Mouse (Mus musculus): ENCODE measurements around the gene Ccl27a. TPM values are rescaled to one million over a fixed set of nuclear protein-coding genes. Genes with fewer than 3 reads are reported as not detected.

Ccl27a gene
- polyA plus RNA-seq, 1 experiment from 2014 or later = 30.0 TPM

DNA sequence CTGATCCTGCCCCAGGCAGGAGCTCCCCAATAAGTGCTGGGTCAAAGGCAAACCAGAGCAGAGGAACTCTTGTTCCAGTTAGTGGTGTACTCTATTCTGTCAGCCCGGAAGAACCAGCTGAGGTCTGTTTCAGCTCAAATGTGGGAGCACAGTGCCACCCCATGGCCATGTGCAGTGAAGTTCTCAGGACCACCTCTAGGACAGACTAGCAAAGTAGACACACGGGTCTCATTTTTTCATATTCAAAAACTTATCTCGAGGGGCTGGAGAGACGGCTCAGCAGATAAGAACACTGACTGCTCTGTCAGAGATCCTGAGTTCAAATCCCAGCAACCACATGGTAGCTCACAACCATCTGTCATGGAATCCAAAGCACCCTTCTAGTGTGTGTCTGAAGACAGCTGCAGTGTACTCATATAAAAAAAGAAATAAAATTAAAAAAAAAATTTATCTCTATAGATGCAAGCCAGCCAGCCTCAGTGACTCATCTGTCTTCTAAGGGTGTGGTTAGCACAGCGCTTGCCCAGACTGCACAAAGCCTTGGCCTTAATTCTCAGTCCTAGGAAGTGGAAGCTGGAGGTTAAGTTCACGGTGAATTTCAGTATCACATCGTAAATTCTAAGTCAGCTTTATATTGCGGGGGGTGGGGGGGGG lies 36.3 kb downstream of the Ccl27a start:
- DNase-seq (peak; percentile 88), ATAC-seq (ENCODE audit: insufficient read depth) (0 out of 2 replicates have a peak, but pooled peaks have one; percentile 45)
- H3K27me3 ChIP-seq (ENCODE audit: insufficient read depth, low read length) = peaks cover 10% of the 10 kb centered on the region; the same call in 1 of the 2 replicates
- H3K4me1 ChIP-seq (ENCODE audit: insufficient read depth) = no peaks in the 10 kb centered on the region
- H3K9me3 ChIP-seq (ENCODE audit: low read depth, low read length) = no peaks in the 10 kb centered on the region
- WGBS = 32% methylated on average over 8 of the region's 8 CpGs
- peaks cover 15% of the 10 kb centered on the region for H3K36me3 ChIP-seq (ENCODE audit: insufficient read depth)
- no peak overlapping the region for H3K27ac ChIP-seq (ENCODE audit: low read depth)
- no peak overlapping the region for H3K4me2 ChIP-seq
- H3K4me3 ChIP-seq (ENCODE audit: low read depth, low read length) = no peak overlapping the region
- no peak overlapping the region for H3K9ac ChIP-seq
- TF ChIP-seq CTCF (IDR thresholded peaks at IDR 0.05; ENCODE audit: low read depth) = peak; percentile 88

DNA sequence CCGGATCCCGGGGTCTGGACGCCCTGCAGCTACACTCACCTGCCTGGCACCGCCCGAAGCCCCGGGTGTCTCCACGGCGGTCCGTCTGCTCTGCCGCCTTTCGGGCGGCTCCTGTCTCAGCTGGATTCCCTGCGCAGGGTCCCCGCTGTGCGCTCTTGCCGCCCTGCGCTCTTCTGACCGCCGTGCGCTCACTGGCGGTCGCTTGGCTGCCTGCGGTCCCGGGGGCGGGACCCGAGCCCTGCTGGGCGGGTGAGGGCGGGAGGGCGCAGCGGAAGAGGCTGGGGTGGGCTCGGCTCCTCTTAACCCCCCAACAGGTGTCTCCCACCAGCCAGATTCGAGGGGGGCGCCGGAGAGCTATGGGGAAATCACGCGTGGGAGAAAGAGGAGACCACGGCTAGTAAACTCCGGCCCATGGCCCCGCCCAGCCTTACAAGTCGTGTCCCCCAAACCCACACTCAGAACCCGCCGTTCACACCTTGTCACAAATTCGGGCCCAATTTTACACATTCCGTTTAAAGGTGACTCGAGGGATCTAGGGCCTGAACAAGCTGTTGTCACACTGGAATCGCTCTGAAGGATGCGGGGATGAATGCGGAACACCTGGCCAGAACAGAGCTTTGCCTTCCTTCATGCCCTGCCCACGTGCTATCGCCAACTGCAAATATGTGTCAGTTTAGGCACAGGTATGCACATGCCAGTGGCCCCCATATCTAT lies 42.8 kb downstream of the Ccl27a start, which contains the start of gene Arid3c:
Gene Arid3c, minus strand, starts transcription at position 91 of the 714 bp plus-strand sequence.
- H3K27ac ChIP-seq (ENCODE audit: low read depth) = no peak within 1 kb of the TSS
- ATAC-seq (ENCODE audit: insufficient read depth) (peak; percentile 38; the same call in 1 of the 2 replicates), DNase-seq (peak; percentile 54)
- H3K36me3 ChIP-seq (ENCODE audit: insufficient read depth) = no peaks in the 10 kb centered on the region
- no peak for TF ChIP-seq CTCF (IDR thresholded peaks at IDR 0.05; ENCODE audit: low read depth)
- H3K27me3 ChIP-seq (ENCODE audit: insufficient read depth, low read length) = peaks cover 67% of the 10 kb centered on the region
- H3K9ac ChIP-seq = no peak within 1 kb of the TSS; the same call in 1 of the 2 replicates
- H3K4me2 ChIP-seq = peak within 1 kb of the TSS; percentile 62
- no peaks in the 10 kb centered on the region for H3K9me3 ChIP-seq (ENCODE audit: low read depth, low read length)
- peak within 1 kb of the TSS; percentile 34 for H3K4me3 ChIP-seq (ENCODE audit: low read depth, low read length)
- no peaks in the 10 kb centered on the region for H3K4me1 ChIP-seq (ENCODE audit: insufficient read depth)
- WGBS = 1% methylated on average over 50 of the region's 50 CpGs

DNA sequence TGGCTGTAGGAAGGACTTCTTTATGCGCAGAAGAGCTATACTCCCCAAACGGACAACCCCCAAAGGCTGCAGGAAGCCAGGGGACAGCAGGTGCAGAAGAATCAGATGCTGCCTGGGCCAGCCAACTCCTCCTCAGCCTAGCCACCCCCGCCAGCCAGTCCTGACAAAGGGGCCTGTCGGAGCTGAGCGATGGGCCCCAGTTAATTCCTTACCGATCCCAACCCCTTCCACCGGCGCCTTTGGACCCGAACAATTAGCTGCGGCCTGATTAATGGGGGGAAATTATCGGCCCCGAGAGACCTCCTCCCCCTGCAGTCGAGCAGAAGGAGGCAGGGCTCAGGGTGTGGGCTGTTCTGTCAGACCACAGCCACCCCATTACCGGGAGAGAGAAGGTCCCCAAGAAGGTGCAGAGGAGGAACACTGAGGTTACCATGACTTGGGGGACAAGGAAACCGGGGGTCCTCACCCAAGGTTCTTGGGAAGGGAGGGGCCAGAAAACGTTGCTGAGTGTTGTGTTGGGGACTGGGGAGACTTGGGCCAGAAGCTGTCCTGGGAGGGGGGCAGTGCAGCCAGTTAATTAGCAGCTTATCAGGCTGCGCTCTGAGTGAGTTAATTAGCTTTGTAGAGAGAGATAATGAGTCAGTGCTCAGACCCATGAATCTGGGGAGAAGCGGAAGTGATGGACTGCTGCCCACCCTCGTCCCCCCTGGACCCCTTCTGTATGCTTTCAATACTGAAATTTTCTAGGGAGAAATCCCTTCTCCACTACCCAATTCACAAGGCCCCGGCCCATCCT lies 47.0 kb downstream of the Ccl27a start:
- H3K4me1 ChIP-seq (ENCODE audit: insufficient read depth) = no peaks in the 10 kb centered on the region
- 19% methylated on average over 20 of the region's 20 CpGs for WGBS
- no peak overlapping the region for H3K4me3 ChIP-seq (ENCODE audit: low read depth, low read length)
- H3K36me3 ChIP-seq (ENCODE audit: insufficient read depth) = no peaks in the 10 kb centered on the region
- no peak overlapping the region for H3K27ac ChIP-seq (ENCODE audit: low read depth)
- no peaks in the 10 kb centered on the region for H3K9me3 ChIP-seq (ENCODE audit: low read depth, low read length)
- H3K4me2 ChIP-seq = no peak overlapping the region
- TF ChIP-seq CTCF (IDR thresholded peaks at IDR 0.05; ENCODE audit: low read depth) = no peak
- no peak for ATAC-seq (ENCODE audit: insufficient read depth)
- H3K9ac ChIP-seq = no peak overlapping the region
- DNase-seq = no peak
- H3K27me3 ChIP-seq (ENCODE audit: insufficient read depth, low read length) = peaks cover 78% of the 10 kb centered on the region

DNA sequence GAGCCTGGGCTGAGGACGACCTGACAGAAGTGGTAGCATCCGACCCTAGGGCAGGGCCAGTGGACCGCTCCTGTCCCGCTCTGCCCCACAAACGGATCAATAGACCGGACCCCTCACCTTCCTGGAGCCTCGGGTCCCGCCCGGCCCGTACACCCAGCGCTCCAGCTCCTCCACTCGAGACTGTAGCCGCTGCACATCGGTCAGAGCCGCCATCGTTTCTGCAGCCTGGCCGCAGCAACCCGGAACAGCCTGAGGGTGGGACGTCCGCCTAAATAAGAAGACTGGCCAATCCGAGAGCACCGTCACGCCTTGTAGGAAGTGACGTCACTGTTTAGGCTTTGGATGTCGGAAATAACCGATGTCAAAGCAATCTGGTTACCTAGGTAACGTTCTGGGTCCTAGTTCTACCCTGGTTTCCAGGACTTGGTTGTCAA lies 51.1 kb downstream of the Ccl27a start, which contains the start of gene Dctn3:
Gene Dctn3, minus strand, starts transcription at position 253 of the 434 bp plus-strand sequence.
- Histone ChIP-seq H3K4me2 (peak within 1 kb of the TSS; percentile 89), H3K4me1 (ENCODE audit: insufficient read depth) (no peaks in the 10 kb centered on the region), H3K9me3 (ENCODE audit: low read depth, low read length) (no peaks in the 10 kb centered on the region), H3K27me3 (ENCODE audit: insufficient read depth, low read length) (peaks cover 41% of the 10 kb centered on the region), H3K36me3 (ENCODE audit: insufficient read depth) (peaks cover 19% of the 10 kb centered on the region), H3K9ac (peak within 1 kb of the TSS; percentile 81), H3K4me3 (ENCODE audit: low read depth, low read length) (peak within 1 kb of the TSS; percentile 88), H3K27ac (ENCODE audit: low read depth) (no peak within 1 kb of the TSS)
- DNase-seq = peak; percentile 98
- ATAC-seq (ENCODE audit: insufficient read depth) = peak; percentile 98
- under 1% methylated on average over 27 of the region's 27 CpGs for WGBS
- no peak for TF ChIP-seq CTCF (IDR thresholded peaks at IDR 0.05; ENCODE audit: low read depth)

Other genes starting within 250 kb of the Ccl27a start
- 2.0 and 3.3 TPM in 2 replicates for gene Fam219a, start 204.7 kb downstream of the Ccl27a start, polyA plus RNA-seq (2014; fragmentation: Nextera tagmentation; extraction: Ambion mirVana)
- 2.7 and 3.1 TPM in 2 replicates for gene Dnaic1, start 204.5 kb downstream of the Ccl27a start, polyA plus RNA-seq (2014; fragmentation: Nextera tagmentation; extraction: Ambion mirVana)
- 11.5 and 15.4 TPM in 2 replicates for gene Enho, start 133.9 kb downstream of the Ccl27a start, polyA plus RNA-seq (2014; fragmentation: Nextera tagmentation; extraction: Ambion mirVana)
- gene Cntfr, start 77.2 kb downstream of the Ccl27a start, polyA plus RNA-seq (2014; fragmentation: Nextera tagmentation; extraction: Ambion mirVana) = 8.2 and 9.6 TPM in 2 replicates
- 111 and 129 TPM in 2 replicates for gene Il11ra1, start 74.3 kb downstream of the Ccl27a start, polyA plus RNA-seq (2014; fragmentation: Nextera tagmentation; extraction: Ambion mirVana)
- gene Rpp25l, start 60.7 kb downstream of the Ccl27a start, polyA plus RNA-seq (2014; fragmentation: Nextera tagmentation; extraction: Ambion mirVana) = 87.1 and 90.3 TPM in 2 replicates
- gene Dctn3, start 51.1 kb downstream of the Ccl27a start, polyA plus RNA-seq (2014; fragmentation: Nextera tagmentation; extraction: Ambion mirVana) = 103 and 106 TPM in 2 replicates
- gene Arid3c, start 43.1 kb downstream of the Ccl27a start, polyA plus RNA-seq (2014; fragmentation: Nextera tagmentation; extraction: Ambion mirVana) = not detected in 2 replicates
- 25.6 and 26.9 TPM in 2 replicates for gene Galt, start 19.0 kb downstream of the Ccl27a start, polyA plus RNA-seq (2014; fragmentation: Nextera tagmentation; extraction: Ambion mirVana)
- gene Sigmar1, start 18.1 kb downstream of the Ccl27a start, polyA plus RNA-seq (2014; fragmentation: Nextera tagmentation; extraction: Ambion mirVana) = 82.5 and 94.6 TPM in 2 replicates
- gene Gm21541, start 129.4 kb upstream of the Ccl27a start, polyA plus RNA-seq (2014; fragmentation: Nextera tagmentation; extraction: Ambion mirVana) = 34.1 and 34.8 TPM in 2 replicates
- 0.87 and 0.88 TPM in 2 replicates for gene Gm20878, start 167.3 kb upstream of the Ccl27a start, polyA plus RNA-seq (2014; fragmentation: Nextera tagmentation; extraction: Ambion mirVana)
- 0.11 TPM in 1 of 2 replicates, not detected in the other for gene Fam205a4, start 191.8 kb upstream of the Ccl27a start, polyA plus RNA-seq (2014; fragmentation: Nextera tagmentation; extraction: Ambion mirVana)

Data from lung, embryonic 14.5 days (tissue).